Mouse (Mus musculus): ENCODE measurements around the gene Ppargc1a.

The Ppargc1a gene

DNA sequence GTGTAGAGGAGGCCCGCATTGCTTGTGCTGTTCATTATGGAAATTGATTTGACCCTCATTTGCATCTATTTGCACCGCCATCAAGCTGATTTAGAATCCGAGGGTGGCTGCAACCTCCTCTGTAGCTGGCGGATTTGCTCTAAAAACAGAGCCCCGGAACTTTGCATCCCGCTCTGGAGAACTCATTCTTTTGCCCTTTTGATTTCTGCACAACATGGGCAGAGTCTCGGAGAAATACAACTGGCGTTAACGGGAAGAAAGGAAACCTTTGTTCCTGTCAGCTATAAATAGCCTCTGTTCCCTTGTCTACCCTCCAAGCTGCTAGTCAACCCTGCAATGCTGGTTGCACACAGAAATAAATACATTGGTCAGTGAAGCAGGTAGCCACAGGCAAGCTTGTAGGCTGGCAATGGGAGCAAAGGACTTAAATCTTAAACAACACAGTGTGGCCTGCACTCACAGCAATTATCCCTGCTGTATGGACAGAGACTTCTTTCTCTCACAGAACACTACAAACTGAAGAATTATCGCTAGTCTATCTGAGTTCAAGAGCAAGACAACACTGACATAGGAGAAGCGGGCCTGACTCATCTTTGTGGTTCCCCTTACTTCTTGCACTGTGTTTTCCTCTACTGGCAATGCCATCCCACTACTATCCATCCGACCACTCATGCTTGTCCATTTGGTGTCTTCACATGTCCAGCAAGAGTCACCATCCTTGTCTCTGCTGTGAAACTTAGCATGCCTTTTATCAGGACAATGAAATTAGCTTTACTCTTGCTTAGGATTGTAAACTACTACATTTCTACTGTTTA is 155.0 kb downstream of the Ppargc1a start:
- no peak for DNase-seq (ENCODE audit: low read depth, low spot score)

GRCm38 (mm10) chr5:51410006-51410405 is 157.5 kb downstream of the Ppargc1a start:
- DNase-seq (ENCODE audit: low read depth, low spot score) = no peak

DNA sequence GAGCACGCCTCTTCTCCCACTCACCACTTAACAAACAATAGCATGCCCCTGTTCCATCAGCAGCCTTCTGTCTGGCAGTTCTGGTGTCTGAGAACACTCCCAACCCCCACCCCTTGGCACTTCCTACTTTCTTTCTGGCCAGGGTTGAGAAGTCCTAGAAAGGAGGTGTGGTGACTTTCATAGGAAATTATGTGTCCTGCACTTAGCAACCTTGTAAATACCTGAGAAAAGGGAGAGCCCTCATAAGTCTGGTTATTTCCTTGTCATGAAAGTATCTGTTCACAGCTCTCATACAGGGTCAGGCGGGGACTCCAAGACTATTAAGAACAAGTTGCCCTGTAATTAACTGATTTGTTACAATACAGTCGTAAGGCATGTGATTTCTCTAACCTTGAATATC is 161.1 kb downstream of the Ppargc1a start:
- DNase-seq (ENCODE audit: low read depth, low spot score) = no peak

All from embryo, embryonic 11.5 days (tissue).